Mouse (Mus musculus) small intestine, adult 2 months (tissue): ENCODE results near the gene Armh4.

Source experiments
- CTCF ChIP-seq: fragments of 200-500 bp; IDR thresholded peaks from 2 replicates; pipeline ENCODE4 v1.5.1; 2012; ENCODE audit warnings: low read depth, mild to moderate bottlenecking, control low read depth, inconsistent platforms, low read length, moderate library complexity, mixed read lengths; ENCODE audit not compliant: insufficient replicate concordance, insufficient read length; ENCODE audit errors: extremely low read depth
- POLR2A ChIP-seq: fragments of 200-500 bp; IDR thresholded peaks from 2 replicates; pipeline ENCODE4 v1.6.1; 2012; ENCODE audit warnings: low read depth, mild to moderate bottlenecking, control low read depth, inconsistent platforms, low read length, moderate library complexity

DNA sequence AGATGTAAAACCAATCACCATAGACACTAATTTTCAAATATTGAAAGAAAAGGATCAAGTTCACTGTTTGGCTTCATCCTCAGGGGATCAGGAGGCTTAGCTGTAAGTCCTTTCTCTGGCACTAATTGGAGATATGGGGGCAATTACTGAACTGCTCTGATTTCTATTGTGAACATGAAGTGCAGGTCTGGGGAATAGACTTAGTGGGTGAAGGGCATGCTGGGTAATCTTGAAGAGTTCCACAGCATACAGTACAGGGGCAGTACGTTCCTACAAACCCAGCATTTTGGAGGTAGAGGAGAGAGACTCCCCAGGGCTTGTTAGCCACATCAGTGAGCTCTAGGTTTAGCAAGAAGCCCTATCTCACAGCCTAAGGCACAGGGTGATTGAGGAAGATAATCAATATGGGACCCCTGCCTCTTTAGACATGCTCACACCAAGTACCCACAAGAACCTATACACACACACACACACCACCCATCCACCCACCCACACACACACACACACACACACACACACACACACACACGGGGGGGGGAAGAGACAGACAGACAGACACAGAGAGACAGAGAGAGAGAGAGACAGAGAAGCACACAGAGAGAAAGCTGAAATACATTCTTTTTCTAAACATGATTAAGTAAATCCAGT lies 44.6 kb downstream of the Armh4 start:
- no peak for TF ChIP-seq POLR2A
- TF ChIP-seq CTCF, result no peak
